Mouse (Mus musculus) adrenal gland, adult (tissue): ENCODE data around the gene Vps36.

Source experiments
- DNase-seq, 2 experiments: peaks; one replicate each; pipeline ENCODE4 v3.0.0; 2022 to 2023; ENCODE audit warnings: low spot score in 1 of 2; ENCODE audit not compliant: inconsistent age in 2 of 2

The Vps36 gene

GRCm38 (mm10) chr8:22192660-22193431 lies at the start of gene Vps36:
Vps36 (plus strand) TSS chr8:22192809.
- peak; percentile 92 to 98 for DNase-seq

GRCm38 (mm10) chr8:22143764-22144491 lies 48.7 kb upstream of the Vps36 start:
- peak; percentile 18 to 64 for DNase-seq

DNA sequence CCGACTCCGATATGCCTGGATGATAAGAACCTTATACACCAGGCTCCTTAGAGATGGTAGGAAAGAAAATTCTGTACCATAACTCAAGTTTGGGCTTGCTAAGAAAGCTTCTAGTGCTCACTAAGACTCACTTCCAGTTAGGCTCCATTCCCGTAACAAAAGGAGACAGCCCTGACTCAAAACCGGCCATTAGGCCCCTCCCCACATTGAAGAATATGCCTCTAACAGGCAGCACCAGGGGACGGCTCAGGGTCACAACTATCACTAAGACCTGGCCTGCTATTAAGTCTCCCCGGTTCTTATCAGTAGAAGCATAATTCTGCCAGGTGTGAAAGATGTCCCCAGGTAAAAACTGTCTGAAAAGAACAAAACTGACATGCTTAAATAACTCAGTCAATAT lies 46.8 kb upstream of the Vps36 start:
- no peak for DNase-seq

GRCm38 (mm10) chr8:22147706-22148366 lies 44.8 kb upstream of the Vps36 start:
- DNase-seq = no peak

GRCm38 (mm10) chr8:22148367-22148740 lies 44.3 kb upstream of the Vps36 start:
- DNase-seq = no peak

- no peak for DNase-seq
These were observed 42.8 kb upstream of the Vps36 start for GRCm38 (mm10) chr8:22149643-22150344.

DNA sequence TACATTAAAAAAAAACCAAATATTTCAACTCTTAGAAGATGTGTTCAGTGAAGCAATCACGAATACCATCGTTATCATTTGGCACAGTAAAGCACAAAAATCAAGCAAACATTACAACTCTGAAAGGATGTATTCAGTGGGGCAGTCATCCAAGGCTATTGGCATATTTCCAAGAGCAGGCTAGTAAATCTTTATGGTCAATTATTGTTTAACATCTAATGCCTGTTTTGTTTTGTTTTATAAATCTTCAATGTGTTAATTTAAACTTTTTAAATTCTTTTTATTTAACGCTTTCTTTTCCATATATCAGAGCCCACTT lies 42.3 kb upstream of the Vps36 start:
- DNase-seq = peak in 1 of 2 experiments; percentile 73

GRCm38 (mm10) chr8:22162206-22162605 lies 30.4 kb upstream of the Vps36 start:
- no peak for DNase-seq

- peak; percentile 24 to 37 for DNase-seq
These were observed 28.2 kb upstream of the Vps36 start for GRCm38 (mm10) chr8:22164431-22164830.

- DNase-seq = peak in 1 of 2 experiments; percentile 59
These were observed 27.1 kb upstream of the Vps36 start for GRCm38 (mm10) chr8:22165251-22166079.

GRCm38 (mm10) chr8:22166080-22166603 lies 26.5 kb upstream of the Vps36 start, which contains the start of gene Nek3:
Nek3 (minus strand) TSS chr8:22166435.
- DNase-seq = peak; percentile 86 to 94

DNA sequence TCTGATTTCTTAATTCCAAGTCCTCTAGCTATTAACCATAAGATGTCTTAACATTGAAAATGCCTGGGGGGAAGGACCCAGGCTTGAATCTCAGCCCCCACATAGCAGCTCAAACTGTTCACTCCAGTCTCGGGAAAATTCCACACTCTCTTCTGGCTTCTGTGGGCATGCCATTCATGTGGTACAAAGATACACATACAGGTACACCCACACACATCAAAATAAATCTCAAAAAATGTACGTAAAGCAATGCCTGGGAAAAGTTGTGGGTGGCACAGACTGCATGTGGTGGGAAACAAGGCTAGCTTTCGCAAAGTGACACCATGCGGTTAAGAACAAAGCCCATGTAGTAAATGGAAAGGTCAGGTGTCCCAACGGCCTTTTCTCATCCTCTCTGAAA lies 23.4 kb upstream of the Vps36 start:
- no peak for DNase-seq

DNA sequence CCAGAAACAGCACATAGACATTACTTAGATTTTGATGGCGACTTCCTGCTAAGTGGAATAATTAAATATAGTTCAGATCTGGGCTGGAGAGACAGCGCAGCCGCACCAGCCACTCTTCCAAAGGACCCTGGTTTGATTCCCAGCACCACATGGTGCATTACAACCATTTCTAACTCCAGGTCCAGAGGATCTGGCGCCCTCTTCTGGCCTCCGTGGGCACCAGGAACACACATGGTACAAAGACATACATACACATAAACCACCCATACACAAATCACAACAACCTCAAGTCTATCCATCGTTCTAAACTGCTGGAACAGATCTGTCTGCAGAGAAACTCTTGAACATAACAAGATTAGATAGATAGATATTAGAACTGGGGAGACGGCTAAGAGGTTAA lies 16.6 kb upstream of the Vps36 start:
- DNase-seq = no peak

- DNase-seq = no peak
These were observed 7.7 kb upstream of the Vps36 start for GRCm38 (mm10) chr8:22184884-22185283.

GRCm38 (mm10) chr8:22185431-22186397 lies 6.9 kb upstream of the Vps36 start, which contains the start of gene Ckap2:
Ckap2 (minus strand) TSS chr8:22185819.
- DNase-seq = peak; percentile 92 to 98

DNA sequence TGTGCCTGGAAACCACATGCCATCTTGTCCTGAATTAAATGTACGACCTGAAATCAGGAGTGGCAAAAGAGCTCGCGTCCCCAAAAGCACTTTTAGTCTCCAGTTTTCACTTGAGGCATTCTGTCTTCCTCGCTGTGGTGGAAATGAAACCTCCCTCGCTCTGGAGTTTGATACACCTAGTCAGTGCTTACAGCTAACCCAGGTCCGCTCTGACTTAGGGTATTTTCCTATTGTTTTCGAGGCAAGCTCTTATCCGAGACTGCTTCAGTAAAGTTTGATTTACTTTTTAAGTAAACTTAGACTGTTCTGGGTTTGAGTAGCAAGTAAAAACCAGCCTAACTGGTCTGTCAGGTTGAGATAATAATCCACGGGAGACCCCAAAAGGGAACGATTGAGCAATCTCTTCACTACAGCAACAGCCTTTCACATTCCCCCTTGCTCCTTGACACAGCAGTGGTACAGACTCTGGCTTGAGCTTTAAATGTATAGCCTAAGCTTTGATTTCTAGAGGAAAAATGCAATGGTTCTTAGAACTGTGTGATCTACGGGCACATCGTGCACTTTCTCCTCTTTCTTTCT lies 912 bp downstream of the Vps36 start:
- no peak for DNase-seq

GRCm38 (mm10) chr8:22197914-22198313 lies 5.3 kb downstream of the Vps36 start:
- no peak for DNase-seq

- no peak for DNase-seq
These were observed 6.9 kb downstream of the Vps36 start for GRCm38 (mm10) chr8:22199481-22199880.

DNA sequence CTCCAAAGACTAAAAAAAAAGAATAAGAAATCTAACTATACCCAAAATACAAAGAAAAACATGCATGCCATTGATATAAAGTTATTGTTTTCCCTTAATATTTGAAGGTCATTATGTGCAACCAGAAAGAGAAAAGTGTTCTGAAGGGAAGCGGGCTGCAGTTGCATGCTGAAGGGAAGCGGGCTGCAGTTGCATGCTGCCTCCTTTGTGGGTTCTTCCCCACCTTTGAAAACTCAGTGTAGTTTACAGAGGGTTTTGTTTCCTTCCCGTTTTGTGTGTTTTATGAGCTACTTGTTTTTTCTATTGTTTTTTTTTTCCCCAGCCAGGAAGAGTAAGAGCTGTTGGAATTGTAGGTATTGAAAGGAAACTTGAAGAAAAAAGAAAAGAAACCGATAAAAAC lies 14.9 kb downstream of the Vps36 start:
- no peak for DNase-seq
